Mouse (Mus musculus) T-helper 17 cell (primary cell): ENCODE data around the gene Rbbp8nl.

Experiments
- in situ Hi-C, 2 experiments: fragments of 300-600 bp; cut with MboI, MseI; formaldehyde crosslinking; loops; 1 replicate in 1 of 2; 2 replicates in 1 of 2; pipeline ENCODE4 v1.15.1; 2025; ENCODE audit warnings: high pct_unique_total_duplicates in 2 of 2

Rbbp8nl gene

DNA sequence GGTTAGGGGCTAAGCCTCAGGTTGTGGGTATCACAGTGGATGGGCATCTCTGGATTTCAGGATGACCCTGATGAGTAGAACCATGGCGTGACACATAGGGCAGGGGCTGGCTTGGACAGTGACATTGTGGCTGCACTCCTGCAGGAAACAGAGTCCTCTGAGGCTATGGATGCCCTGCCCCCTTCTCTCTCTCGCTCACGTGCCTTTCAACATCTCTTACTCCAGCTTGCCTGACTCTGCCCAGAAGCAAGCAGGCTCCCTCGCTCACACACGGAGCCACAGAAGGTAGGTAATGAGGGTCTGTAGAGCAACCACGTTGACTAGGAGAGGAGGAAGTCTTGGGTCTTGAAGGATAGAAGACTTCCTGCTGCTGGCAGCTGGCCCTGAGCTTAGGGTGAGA lies 824 bp upstream of the Rbbp8nl start:
- in situ Hi-C loops: loop anchor here in 1 of 2 experiments (10.0 kb wide), 2 partner anchors 476 to 1996 kb away; no protein-coding TSS in a partner anchor

GRCm38 (mm10) chr2:180288966-180289365 lies 713 bp downstream of the Rbbp8nl start:
- in situ Hi-C loops: loop anchor here in 1 of 2 experiments (5.0 kb wide), 2 partner anchors 33 to 58 kb away; no protein-coding TSS in a partner anchor

- in situ Hi-C loops: loop anchor here in 1 of 2 experiments (5.0 kb wide), 1 partner anchor 68 kb away; no protein-coding TSS in a partner anchor
Measured at GRCm38 (mm10) chr2:180279321-180279720, 10.4 kb downstream of the Rbbp8nl start.

GRCm38 (mm10) chr2:180277773-180278320 lies 11.8 kb downstream of the Rbbp8nl start:
- in situ Hi-C loops: loop anchor here in 1 of 2 experiments (5.0 kb wide), 1 partner anchor 69 kb away; no protein-coding TSS in a partner anchor

- in situ Hi-C loops: loop anchor here in 1 of 2 experiments (5.0 kb wide), 1 partner anchor 70 kb away; no protein-coding TSS in a partner anchor
Measured at GRCm38 (mm10) chr2:180276851-180277259, 12.8 kb downstream of the Rbbp8nl start.

DNA sequence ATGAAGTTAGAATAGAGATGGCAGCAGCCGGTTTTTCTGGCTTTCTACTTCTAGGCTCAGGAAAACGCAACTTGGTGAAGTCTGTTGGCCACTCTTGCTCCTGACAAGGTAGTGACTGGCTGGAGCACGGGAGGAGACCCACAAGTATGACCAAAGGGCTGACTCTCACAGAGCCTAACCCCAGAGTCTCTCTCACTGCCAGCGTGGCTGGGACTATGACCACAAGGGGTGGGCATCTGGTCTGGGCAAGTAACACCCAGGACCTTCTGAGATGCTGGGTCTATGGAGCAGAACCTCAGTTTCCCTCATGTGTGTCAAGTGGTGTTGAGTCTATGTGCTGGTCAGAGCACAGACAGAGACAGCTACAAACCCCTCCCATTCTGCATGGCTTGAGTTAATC lies 13.3 kb downstream of the Rbbp8nl start:
- in situ Hi-C loops: loop anchor here in 1 of 2 experiments (5.0 kb wide), 1 partner anchor 71 kb away; no protein-coding TSS in a partner anchor

DNA sequence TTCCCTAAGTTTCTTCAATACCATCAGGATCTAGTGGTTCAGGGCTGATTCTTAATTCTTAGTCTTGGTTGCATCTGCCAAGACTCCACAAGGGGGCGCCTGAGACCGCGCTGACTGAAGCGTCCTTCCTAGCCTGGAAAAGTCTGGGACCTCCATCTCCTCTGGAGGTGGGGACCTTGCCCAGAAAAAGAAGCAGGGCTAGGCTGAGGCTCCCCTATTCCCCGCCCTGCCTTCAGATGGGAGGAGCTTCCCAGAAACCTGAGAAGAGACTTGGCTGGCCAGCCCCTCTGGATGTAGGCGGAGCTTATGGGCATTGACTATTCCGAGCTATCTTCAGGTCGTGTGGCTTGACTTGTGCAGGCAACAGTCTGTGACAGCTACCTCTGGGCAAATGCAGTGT lies 13.8 kb downstream of the Rbbp8nl start:
- in situ Hi-C loops: loop anchor here in 1 of 2 experiments (5.0 kb wide), 1 partner anchor 71 kb away; no protein-coding TSS in a partner anchor

- in situ Hi-C loops: no loop called here
Measured at GRCm38 (mm10) chr2:180274523-180274922, 15.2 kb downstream of the Rbbp8nl start.

GRCm38 (mm10) chr2:180273394-180274244 lies 16.1 kb downstream of the Rbbp8nl start, which contains the start of gene Cables2:
Cables2 (minus strand) TSS chr2:180273496.
- in situ Hi-C loops: no loop called here

- in situ Hi-C loops: no loop called here
Measured at GRCm38 (mm10) chr2:180272884-180273321, 16.8 kb downstream of the Rbbp8nl start.

DNA sequence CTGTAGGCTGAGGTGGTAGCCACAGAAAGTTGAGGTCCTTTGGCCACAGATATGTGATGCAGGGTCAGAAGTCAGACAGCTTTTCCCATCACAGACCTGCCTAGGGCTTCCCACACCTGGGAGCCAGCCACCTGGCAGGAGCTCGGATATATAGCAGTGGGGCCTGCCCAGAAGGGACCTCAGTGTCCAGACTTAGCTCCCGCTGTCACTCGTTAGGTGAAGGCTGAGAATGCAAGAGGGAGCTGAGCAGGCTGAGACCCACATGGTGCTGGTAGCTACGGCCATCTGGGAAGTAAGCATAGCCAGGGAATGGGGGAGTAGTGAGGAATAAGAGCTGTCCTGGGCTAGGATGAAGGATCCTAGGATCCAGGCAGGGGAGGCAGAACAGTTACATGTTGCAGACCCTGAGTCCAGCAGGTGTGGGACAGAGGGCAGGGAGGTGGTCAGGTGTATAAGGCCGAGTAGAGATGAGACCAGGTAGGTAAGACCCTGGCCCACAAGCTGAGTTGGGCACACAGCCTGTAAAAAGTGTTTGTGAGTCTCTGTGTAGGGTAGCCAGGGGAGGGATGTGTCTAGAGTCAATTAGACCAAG lies 17.8 kb downstream of the Rbbp8nl start:
- in situ Hi-C loops: no loop called here

DNA sequence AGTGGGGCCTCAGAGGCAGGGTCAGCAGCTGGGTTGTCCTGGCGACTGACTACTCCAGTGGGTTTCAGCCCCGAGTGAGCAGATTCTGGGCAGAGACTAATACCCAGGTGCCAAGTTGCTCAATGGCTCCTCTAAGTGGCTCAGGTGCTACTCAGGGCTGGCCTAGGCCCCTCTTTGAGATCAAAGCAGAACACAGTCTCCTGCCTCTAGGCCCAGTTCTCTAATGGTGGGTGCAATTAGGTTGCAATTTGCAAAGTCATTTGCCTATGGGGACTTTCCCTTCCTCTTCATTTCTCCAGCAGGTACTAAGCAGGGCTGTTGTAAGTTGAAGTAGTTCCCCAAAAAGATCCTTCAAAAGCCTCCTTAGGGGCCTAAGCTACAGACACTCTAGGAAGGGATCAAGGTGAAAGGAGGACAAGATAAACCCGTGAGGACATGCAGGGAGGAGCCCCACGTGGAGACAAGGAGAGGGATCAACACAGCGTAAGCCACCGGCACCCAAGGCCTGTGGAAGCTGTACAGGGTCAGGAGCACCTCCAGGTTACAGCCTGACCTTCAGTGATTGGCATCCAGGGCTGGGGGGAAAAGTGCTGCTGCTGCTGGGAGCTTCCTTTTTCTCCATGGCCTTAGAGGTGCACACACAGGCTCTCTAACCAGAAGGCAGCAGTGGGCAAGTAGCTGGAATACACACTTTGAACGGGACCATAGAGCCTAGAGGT lies 19.0 kb downstream of the Rbbp8nl start:
- in situ Hi-C loops: no loop called here

DNA sequence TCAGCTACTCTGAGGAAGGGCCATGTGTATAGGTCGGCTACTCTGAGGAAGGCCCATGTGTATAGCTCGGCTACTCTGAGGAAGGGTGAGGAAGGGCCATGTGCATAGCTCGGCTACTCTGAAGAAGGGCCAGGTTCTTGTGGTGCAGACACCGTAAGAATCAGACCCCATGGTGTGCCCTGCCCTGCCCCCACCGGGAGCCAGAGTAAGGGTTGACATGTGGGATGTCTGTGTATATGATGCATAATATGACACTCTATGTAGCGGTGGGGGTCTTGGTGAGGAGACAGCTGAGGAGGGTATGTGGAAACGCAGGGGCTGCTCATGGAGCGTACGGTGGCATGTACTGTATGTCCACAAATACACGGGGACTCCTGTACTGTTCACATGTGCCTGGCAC lies 20.4 kb downstream of the Rbbp8nl start:
- in situ Hi-C loops: no loop called here

GRCm38 (mm10) chr2:180267955-180268354 lies 21.7 kb downstream of the Rbbp8nl start:
- in situ Hi-C loops: no loop called here

GRCm38 (mm10) chr2:180262891-180263290 lies 26.8 kb downstream of the Rbbp8nl start:
- in situ Hi-C loops: no loop called here

DNA sequence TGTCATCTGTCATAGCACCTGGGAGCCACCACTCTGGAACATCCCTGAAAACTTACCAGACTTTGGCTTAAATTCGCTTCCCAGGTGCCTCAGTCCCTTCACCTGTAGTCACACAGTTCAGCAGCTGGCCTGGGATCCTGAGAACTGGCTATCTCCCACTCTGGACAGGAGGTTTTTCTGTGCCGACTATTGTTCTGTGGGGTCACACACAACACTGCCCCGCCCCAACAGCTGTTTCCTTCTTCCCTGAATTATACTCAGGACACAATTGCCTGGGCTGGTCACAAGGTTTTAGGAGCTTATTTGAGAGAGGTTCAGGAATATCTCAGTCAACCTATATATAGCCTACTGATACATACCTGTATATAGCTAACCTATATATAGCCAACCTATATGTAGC lies 27.2 kb downstream of the Rbbp8nl start:
- in situ Hi-C loops: no loop called here

DNA sequence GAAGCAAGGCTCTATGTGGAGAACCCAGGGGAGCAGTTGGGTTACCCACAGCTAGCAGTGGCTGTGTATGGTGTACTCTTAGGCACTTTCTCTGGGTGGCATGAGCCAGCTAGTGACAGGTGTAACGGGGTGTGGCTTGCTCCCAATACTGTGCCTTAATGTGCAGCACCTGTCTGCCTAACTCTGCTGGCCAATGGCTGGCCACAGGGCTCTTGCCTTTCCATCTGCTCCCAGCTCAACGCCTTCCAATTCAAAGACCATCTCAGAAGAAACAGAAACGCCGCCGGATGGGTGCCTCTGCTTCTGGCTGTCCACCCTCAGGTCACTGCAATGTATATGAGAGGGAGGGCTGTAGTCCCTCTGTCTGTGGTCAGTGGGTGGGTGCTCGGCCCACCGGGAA lies 27.8 kb downstream of the Rbbp8nl start:
- in situ Hi-C loops: no loop called here

DNA sequence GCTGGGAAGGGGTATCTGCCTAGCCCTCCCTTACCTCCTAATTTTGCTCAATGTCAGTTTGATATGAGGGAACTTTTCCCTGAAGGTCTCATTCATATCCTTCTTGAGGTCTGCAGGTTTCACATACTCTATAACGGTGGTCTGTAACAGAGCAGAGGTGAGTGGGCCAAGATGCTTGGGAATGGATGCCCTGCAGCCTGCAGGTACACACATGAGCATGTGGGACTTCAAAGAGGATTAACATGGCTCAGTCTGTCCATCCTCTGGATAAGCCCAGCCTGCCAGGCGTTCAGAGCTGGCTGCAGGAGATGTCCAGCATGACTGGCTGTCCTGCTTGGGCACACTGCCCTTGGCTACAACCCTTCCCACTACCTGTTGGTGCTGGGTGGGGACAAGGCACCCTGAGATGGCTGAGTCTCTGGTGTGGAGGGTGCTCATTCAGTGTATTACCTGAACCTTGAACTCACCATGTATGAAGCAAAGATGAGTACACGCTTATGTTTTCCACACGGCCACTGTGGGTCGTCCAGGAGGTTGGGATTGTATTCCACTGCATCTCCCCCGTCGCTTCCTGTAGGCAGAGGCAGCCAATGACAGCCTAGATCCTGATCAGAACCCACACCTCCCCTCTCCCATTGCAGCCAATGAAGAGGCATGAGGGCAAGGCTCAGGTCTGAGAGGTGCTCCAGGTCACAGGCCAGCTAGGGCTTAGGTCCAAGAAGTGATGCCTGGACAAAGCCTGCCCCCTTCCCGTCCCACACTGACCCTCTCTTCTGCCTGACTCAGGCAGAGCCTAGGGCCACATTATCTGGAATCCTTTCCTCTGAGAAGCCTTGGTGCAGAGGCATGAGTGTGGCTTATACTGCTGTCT lies 28.8 kb downstream of the Rbbp8nl start:
- in situ Hi-C loops: no loop called here

DNA sequence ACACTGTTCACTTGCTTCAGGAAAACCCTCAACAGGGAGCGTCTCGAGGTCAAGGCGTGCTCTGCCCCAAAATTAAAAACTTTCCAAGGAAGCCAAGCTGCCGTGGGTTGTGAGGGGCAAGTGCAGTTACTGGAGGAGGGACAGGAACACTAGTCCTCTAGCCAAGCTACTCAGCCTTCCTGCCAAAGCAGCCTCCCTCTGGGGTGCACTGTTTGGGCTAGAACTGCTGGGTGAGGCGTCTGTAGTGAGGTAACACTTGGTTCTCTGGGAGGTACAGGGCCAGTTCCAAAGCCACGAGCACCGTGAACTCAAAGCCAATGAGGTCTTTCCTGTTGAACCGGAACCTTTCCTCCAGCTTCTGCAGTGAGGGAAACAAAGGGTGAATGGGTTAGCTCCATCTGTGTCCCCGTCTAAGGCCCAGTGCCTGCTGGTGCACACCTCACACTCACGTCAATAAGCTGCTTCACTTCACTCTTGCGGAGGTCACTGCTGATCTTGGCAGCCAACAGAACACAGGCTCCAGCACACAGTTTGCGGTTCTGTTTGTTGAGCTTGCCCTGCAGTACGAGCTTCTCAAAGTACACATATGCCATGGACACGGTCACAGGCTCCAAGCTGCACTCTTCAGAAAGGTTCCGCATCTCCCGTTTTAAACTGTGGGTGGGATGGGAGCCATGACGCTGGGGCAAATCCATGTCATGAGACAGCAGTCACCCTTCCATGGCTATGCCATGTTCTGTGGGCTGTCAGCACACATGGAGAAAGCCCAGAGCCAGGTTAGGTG lies 29.7 kb downstream of the Rbbp8nl start:
- in situ Hi-C loops: loop anchor here (5.0 to 10.0 kb wide), 3 partner anchors 215 to 335 kb away; partner anchors contain the start of genes Psma7 (in 1 of the 2) and Ss18l1 (in 1 of the 2)
